Comparison of ENCODE assay signal across 10 mouse cellular contexts in the genomic region with DNA sequence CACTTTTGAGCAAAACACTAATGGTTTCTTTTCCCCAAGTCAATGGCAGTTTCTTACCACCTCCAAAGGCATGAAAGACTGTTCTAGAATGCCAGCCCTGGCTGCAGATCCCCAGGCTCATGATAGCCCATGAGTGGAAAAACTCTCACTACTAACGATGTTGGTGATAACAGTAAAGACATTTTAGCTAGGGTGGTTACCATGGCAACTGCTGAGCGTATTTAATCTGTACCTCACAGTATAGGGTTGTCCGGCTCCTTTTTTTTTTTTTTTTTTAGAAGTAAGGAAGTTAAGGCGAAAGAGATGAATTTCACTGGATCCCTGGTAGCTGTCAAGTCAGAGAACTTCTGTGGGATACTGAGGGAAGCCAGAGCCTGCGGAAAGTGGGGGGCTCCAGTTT.
DNase-seq lines count a peak whose midpoint lies in the region; ATAC-seq and TF ChIP-seq lines count a peak whose summit lies in the region.
"Had no signal": no experiment of that assay in that cellular context is flagged by ENCODE, and none has a peak within 500 bp of the region (broad histone marks: within the 10 kb centered on the region; RNA-seq: fewer than 3 reads in every experiment).

No protein-coding gene starts in this region.

- peak; percentile 42; the same call in 1 of the 2 replicates for ATAC-seq in forebrain, postnatal 0 days
- ATAC-seq in forebrain, embryonic 13.5 days = no peak
- ATAC-seq in lung, postnatal 0 days = no peak
- ATAC-seq in embryonic facial prominence, embryonic 14.5 days (ENCODE audit: low read depth) = peak; percentile 31; the same call in 1 of the 2 replicates

- no peaks in the 10 kb centered on the region for H3K27me3 ChIP-seq in forebrain, postnatal 0 days (ENCODE audit: insufficient read depth, low read length)
- H3K27me3 ChIP-seq in forebrain, embryonic 13.5 days = no peaks in the 10 kb centered on the region
- no peaks in the 10 kb centered on the region for H3K27me3 ChIP-seq in lung, postnatal 0 days (replicated peaks; ENCODE audit: insufficient read depth, low read length)
- H3K27me3 ChIP-seq in embryonic facial prominence, embryonic 14.5 days (replicated peaks; ENCODE audit: control insufficient read depth, insufficient read depth, low read length) = no peaks in the 10 kb centered on the region
- H3K27me3 ChIP-seq: neural tube, embryonic 12.5 days had no signal

- H3K36me3 ChIP-seq in forebrain, postnatal 0 days (ENCODE audit: insufficient read depth) = no peaks in the 10 kb centered on the region
- H3K36me3 ChIP-seq in forebrain, embryonic 13.5 days (ENCODE audit: poor library complexity, severe bottlenecking) = no peaks in the 10 kb centered on the region
- no peaks in the 10 kb centered on the region for H3K36me3 ChIP-seq in lung, postnatal 0 days (ENCODE audit: insufficient read depth, low read length)
- no peaks in the 10 kb centered on the region for H3K36me3 ChIP-seq in embryonic facial prominence, embryonic 14.5 days (ENCODE audit: control insufficient read depth, insufficient read depth, low read length)
- H3K36me3 ChIP-seq: neural tube, embryonic 12.5 days had no signal

- H3K27ac ChIP-seq in forebrain, postnatal 0 days (ENCODE audit: low read depth, low read length) = no peak overlapping the region
- H3K27ac ChIP-seq in forebrain, embryonic 13.5 days = no peak overlapping the region
- H3K27ac ChIP-seq in lung, postnatal 0 days (ENCODE audit: low read length) = peak overlapping the region; percentile 81
- peak overlapping the region; percentile 63; the same call in 1 of the 2 replicates for H3K27ac ChIP-seq in embryonic facial prominence, embryonic 14.5 days (replicated peaks; ENCODE audit: low read depth, low read length)
- H3K27ac ChIP-seq: neural tube, embryonic 12.5 days had no signal

- H3K4me1 ChIP-seq in forebrain, postnatal 0 days (ENCODE audit: insufficient read depth) = peaks cover 7% of the 10 kb centered on the region; the same call in 1 of the 2 replicates
- peaks cover 7% of the 10 kb centered on the region for H3K4me1 ChIP-seq in forebrain, embryonic 13.5 days
- peaks cover 13% of the 10 kb centered on the region; the same call in 1 of the 2 replicates for H3K4me1 ChIP-seq in lung, postnatal 0 days (ENCODE audit: insufficient read depth, low read depth, low read length)
- H3K4me1 ChIP-seq in embryonic facial prominence, embryonic 14.5 days (ENCODE audit: control insufficient read depth, insufficient read depth, low read length) = peaks cover 20% of the 10 kb centered on the region

- no peak for TF ChIP-seq CTCF in forebrain, postnatal 0 days (IDR thresholded peaks at IDR 0.05; ENCODE audit: low read depth)
- TF ChIP-seq CTCF in lung, postnatal 0 days (IDR thresholded peaks at IDR 0.05) = no peak

- DNase-seq in forebrain, postnatal 0 days = peak; percentile 60
- peak; percentile 32 for DNase-seq in lung, postnatal 0 days (ENCODE audit: low spot score)
- DNase-seq in lung, postnatal 14 days = no peak
- DNase-seq in embryonic facial prominence, embryonic 14.5 days (ENCODE audit: low spot score) = peak; percentile 61
- peak; percentile 33 for DNase-seq in mesoderm, embryonic 11.5 days (ENCODE audit: low read depth, low spot score)
- DNase-seq in gastrocnemius, postnatal 10 days = no peak
- no peak for DNase-seq in layer of hippocampus, adult 18-20 months (ENCODE audit: low spot score in 2 of 2)
- DNase-seq: thymus, adult 2 months had no signal

- no peak overlapping the region for H3K9ac ChIP-seq in forebrain, postnatal 0 days
- H3K9ac ChIP-seq in forebrain, embryonic 13.5 days = no peak overlapping the region
- no peak overlapping the region for H3K9ac ChIP-seq in lung, postnatal 0 days (replicated peaks; ENCODE audit: low read depth)
- H3K9ac ChIP-seq in embryonic facial prominence, embryonic 14.5 days (ENCODE audit: low read depth, low read length) = no peak overlapping the region
- H3K9ac ChIP-seq: neural tube, embryonic 12.5 days had no signal

- no peaks in the 10 kb centered on the region for H3K9me3 ChIP-seq in forebrain, postnatal 0 days (ENCODE audit: low read length)
- H3K9me3 ChIP-seq in forebrain, embryonic 13.5 days (replicated peaks) = no peaks in the 10 kb centered on the region
- H3K9me3 ChIP-seq in lung, postnatal 0 days (ENCODE audit: low read length) = no peaks in the 10 kb centered on the region
- no peaks in the 10 kb centered on the region for H3K9me3 ChIP-seq in embryonic facial prominence, embryonic 14.5 days (ENCODE audit: control insufficient read depth, low read length)
- H3K9me3 ChIP-seq: neural tube, embryonic 12.5 days had no signal

- no peak overlapping the region for H3K4me3 ChIP-seq in forebrain, postnatal 0 days (ENCODE audit: low read depth, low read length)
- no peak overlapping the region for H3K4me3 ChIP-seq in forebrain, embryonic 13.5 days
- no peak overlapping the region for H3K4me3 ChIP-seq in lung, postnatal 0 days (ENCODE audit: low read depth, low read length)
- no peak overlapping the region for H3K4me3 ChIP-seq in embryonic facial prominence, embryonic 14.5 days (ENCODE audit: low read depth, low read length)
- H3K4me3 ChIP-seq: neural tube, embryonic 12.5 days had no signal

- 38% methylated on average over 5 of the region's 5 CpGs for WGBS in forebrain, postnatal 0 days
- WGBS in forebrain, embryonic 13.5 days = 48% methylated on average over 5 of the region's 5 CpGs
- 24% methylated on average over 5 of the region's 5 CpGs for WGBS in lung, postnatal 0 days
- 41% methylated on average over 5 of the region's 5 CpGs for WGBS in embryonic facial prominence, embryonic 14.5 days

- no peak for TF ChIP-seq EP300 in lung, postnatal 0 days (IDR thresholded peaks at IDR 0.05)

- H3K4me2 ChIP-seq in forebrain, postnatal 0 days (ENCODE audit: low read depth) = no peak overlapping the region
- H3K4me2 ChIP-seq in forebrain, embryonic 13.5 days = no peak overlapping the region
- no peak overlapping the region for H3K4me2 ChIP-seq in lung, postnatal 0 days (replicated peaks; ENCODE audit: low read depth, low read length)
- no peak overlapping the region for H3K4me2 ChIP-seq in embryonic facial prominence, embryonic 14.5 days (ENCODE audit: low read depth, low read length)

Comparison
In these comparisons a context has a peak if more than half of its experiments do, and no peak if none do; other contexts are left out.
1. ATAC-seq: peak in forebrain, postnatal 0 days (single experiment) and embryonic facial prominence, embryonic 14.5 days (single experiment); none in forebrain, embryonic 13.5 days (single experiment) and lung, postnatal 0 days (single experiment).
2. DNase-seq: peak in forebrain, postnatal 0 days (single experiment), lung, postnatal 0 days (single experiment), embryonic facial prominence, embryonic 14.5 days (single experiment) and mesoderm, embryonic 11.5 days (single experiment); none in lung, postnatal 14 days (single experiment), gastrocnemius, postnatal 10 days (single experiment) and layer of hippocampus, adult 18-20 months (0 of 2).
3. H3K27ac ChIP-seq: peak in lung, postnatal 0 days (single experiment) and embryonic facial prominence, embryonic 14.5 days (single experiment); none in forebrain, postnatal 0 days (single experiment) and forebrain, embryonic 13.5 days (single experiment).